Mouse (Mus musculus) intestine, embryonic 14.5 days (tissue): Measurements from ENCODE around the gene Scgb1b15. TPM values are rescaled to one million over a fixed set of nuclear protein-coding genes. Genes with fewer than 3 reads are reported as not detected.
"Not testable (repeated sequence)": the region's sequence is repeated elsewhere in the genome, so short reads cannot be mapped to it uniquely, and the experiment has no call there.

Experiments used
- ATAC-seq: fragments of 200-750 bp; cut with Nextera tagmentation; replicated peaks from 2 replicates; pipeline ENCODE4 v1.8.0; 2017; ENCODE audit warnings: low read depth, moderate number of reproducible peaks, moderate TSS enrichment, moderate library complexity; ENCODE audit not compliant: low FRiP score, low TSS enrichment
- DNase-seq: peaks from one replicate; pipeline ENCODE4 v3.0.0-alpha.2; 2018; ENCODE audit warnings: low spot score
- H3K27ac ChIP-seq: fragments of 300-500 bp; sonication (generic); 2 replicates; pipeline ENCODE4 v1.5.1; 2014; ENCODE audit warnings: low read depth, mild to moderate bottlenecking, control low read depth
- H3K27me3 ChIP-seq: fragments of 300-500 bp; sonication (generic); replicated peaks from 2 replicates; pipeline ENCODE4 v1.6.1; 2014; ENCODE audit warnings: low read length, control low read depth; ENCODE audit not compliant: control insufficient read depth, insufficient read depth
- H3K36me3 ChIP-seq: fragments of 300-500 bp; sonication (generic); 2 replicates; pipeline ENCODE4 v1.6.1; 2014; ENCODE audit warnings: low read length, control low read depth; ENCODE audit not compliant: control insufficient read depth, insufficient read depth
- H3K4me1 ChIP-seq: fragments of 300-500 bp; sonication (generic); replicated peaks from 2 replicates; pipeline ENCODE4 v1.6.1; 2014; ENCODE audit warnings: low read length, control low read depth, mixed read lengths; ENCODE audit not compliant: control insufficient read depth, insufficient read depth
- H3K4me2 ChIP-seq: fragments of 300-500 bp; sonication (generic); 2 replicates; pipeline ENCODE4 v1.6.1; 2014; ENCODE audit warnings: low read length
- H3K4me3 ChIP-seq: fragments of 300-500 bp; sonication (generic); 2 replicates; pipeline ENCODE4 v1.5.1; 2014; ENCODE audit warnings: low read depth, low read length, control low read depth, mixed read lengths
- H3K9ac ChIP-seq: fragments of 300-500 bp; sonication (generic); 2 replicates; pipeline ENCODE4 v1.6.1; 2014; ENCODE audit warnings: mild to moderate bottlenecking, low read length
- H3K9me3 ChIP-seq: fragments of 300-500 bp; sonication (generic); 2 replicates; pipeline ENCODE4 v1.6.1; 2016; ENCODE audit warnings: low read length, control low read depth; ENCODE audit not compliant: control insufficient read depth
- polyA plus RNA-seq: library from polyadenylated mRNA; unstranded; fragments of >200 nt; fragmentation: Nextera tagmentation; extraction: Ambion mirVana; gene quantifications from 2 replicates; pipeline ENCODE4 v1.2.1, GENCODE M21; 2014

Scgb1b15 gene
- polyA plus RNA-seq, result not detected in 2 replicates

DNA sequence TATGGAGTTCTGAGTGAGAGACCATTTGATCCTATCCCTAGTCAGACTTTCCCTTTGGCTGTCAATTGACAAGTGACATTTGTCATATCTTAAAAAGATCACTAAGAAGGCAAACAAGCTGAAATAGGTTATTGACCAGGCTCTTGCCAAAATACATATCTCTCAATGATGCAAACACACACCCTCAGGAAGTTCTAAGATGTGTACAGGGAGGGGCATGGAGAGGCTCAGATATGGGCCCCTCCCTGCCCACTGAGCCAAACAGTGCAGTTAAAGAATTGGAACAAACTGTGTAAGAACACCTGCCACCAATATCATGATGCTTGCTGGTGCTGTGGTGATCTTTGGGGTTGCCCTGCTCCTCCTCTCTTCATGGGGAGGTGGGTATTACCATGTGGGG lies at the start of gene Scgb1b15:
TSS of gene Scgb1b15 (plus strand) at position 301 of the 400 bp plus-strand sequence.
- not testable (repeated sequence) for H3K27ac ChIP-seq, DNase-seq, H3K27me3 ChIP-seq, H3K9ac ChIP-seq, H3K36me3 ChIP-seq, H3K4me2 ChIP-seq, H3K4me3 ChIP-seq, H3K9me3 ChIP-seq, ATAC-seq, H3K4me1 ChIP-seq

DNA sequence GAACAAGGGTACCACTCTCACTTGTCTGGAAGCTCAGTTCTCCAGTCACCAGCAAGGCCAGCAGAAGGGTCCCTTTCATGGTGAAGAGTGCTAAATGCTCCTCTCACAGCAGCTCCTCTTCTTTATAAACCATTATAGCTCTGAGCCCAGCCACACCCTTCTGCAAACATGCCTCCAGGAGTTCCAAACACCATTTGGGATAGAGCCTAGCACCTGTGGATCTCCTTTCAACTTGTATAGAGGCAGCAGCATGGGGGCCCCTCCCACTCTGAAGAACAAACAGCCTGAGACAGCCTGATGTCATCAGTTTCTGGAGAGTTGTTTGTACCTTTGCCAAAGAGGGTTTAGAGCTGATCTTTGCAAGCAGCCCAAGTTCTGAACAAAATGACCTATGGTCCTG lies 6.8 kb upstream of the Scgb1b15 start, which contains the start of gene Scgb2b15:
TSS of gene Scgb2b15 (minus strand) at position 101 of the 400 bp plus-strand sequence.
- H3K9ac ChIP-seq, H3K4me2 ChIP-seq, ATAC-seq, H3K4me3 ChIP-seq, H3K27me3 ChIP-seq, DNase-seq, H3K9me3 ChIP-seq, H3K36me3 ChIP-seq, H3K4me1 ChIP-seq, H3K27ac ChIP-seq: not testable (repeated sequence)

Other genes starting within 250 kb of the Scgb1b15 start
- not detected in 2 replicates for gene Scgb2b15, start 6.9 kb upstream of the Scgb1b15 start, polyA plus RNA-seq
- gene Scgb2b17, start 220.0 kb downstream of the Scgb1b15 start, polyA plus RNA-seq, result not detected in 2 replicates
- gene Scgb1b17, start 226.9 kb downstream of the Scgb1b15 start, polyA plus RNA-seq, result not detected in 2 replicates